Mouse (Mus musculus) MN1 (cell line): Measurements from ENCODE around the gene Ncoa7.
A peak's percentile ranks its signal among the peaks of the same experiment; 100 is the strongest.
"Not testable (repeated sequence)": the region's sequence is repeated elsewhere in the genome, so short reads cannot be mapped to it uniquely, and the experiment has no call there.

Experiments used
- DNase-seq: peaks from one replicate; pipeline ENCODE4 v3.0.0-alpha.2; 2016; ENCODE audit warnings: low spot score

The Ncoa7 gene

DNA sequence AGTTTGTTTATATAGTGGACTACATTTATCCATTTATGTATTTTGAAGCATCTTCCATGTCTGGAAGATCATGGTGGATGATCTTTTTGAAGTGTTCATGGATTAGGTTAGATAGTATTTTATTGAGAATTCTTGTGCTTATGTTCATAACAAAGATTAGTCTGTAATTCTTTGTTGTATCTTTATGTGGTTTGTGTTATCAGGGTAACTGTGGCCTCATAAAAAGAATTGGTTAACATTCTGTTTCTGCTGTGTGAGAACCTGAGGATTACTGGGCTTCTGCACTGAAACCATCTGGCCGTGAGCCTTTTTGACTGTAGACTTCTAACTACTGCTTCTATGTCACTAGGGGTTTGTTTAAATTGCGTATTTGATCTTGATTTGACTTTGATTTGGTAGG is 136.5 kb downstream of the Ncoa7 start:
- DNase-seq = no peak

DNA sequence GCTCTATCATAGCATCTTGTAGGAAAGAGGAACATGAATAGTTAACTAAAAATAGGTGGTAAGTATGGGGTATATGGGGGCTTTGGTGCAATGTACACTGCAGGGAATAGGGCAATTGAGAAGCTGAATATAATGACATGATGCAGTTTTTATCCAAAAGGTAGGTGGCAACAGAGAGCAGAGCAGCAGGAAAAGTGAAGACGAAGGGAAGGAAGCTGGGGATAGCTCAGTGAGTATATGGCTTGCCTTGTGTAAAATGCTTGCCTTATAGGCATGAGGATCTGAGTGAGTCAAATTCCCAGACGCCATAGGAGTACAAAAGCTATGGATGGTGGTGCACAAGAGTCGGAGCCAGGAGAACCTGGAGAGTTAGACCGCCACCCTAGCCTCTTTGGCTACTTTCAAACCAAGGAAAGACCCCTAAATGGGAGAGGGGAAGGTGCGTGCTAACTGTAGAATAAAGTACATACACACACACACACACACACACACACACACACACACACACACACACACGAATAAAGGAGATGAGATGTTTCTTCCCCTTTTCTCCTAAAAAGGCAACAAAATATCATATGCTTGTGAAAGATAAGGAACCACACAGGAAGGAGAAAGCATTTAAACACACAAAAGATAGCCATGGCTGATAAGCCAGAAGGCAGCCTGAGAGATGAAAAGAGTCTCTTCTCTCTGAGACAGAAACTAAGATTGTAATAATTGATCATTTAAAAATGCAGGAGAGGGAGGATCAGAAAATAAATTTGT is 142.4 kb downstream of the Ncoa7 start:
- no peak for DNase-seq

DNA sequence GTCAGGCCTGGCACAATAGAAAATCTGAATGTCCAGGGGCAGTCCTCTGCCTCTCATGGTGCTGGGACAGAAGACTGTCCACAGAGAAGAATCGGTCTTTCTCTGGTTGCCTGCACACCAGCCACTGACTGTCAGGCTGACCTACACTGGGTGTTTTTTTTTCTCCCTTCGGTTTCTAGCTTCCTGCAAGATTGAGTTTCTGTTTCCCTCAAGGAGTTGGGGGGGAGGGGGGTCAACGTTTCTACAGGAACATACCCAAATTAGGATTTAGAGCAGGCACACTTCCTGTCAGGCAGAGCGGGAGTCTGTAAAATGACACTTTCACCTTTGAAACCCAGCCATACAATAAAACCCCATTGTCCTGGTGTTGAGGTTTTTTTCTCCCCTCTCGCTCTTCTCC is 147.5 kb downstream of the Ncoa7 start:
- no peak for DNase-seq

DNA sequence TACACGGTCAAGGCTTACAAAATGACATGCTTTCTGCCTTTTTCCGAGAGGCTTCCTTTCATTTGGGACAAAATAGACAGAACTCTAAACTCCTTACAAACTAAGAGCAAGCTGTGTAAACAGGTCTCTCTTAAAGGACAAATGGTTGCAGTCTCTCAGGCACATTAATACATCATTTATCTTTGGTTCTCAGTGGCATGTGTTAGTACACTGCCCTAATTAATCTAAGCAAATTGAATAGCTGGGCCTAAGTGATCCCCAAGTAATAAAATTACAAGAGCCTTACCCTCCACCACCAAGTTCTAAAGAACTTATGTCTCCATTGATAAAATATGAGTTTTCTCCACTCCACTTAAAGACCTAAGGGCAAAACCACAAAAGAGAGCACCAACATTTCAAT is 155.4 kb downstream of the Ncoa7 start:
- DNase-seq = no peak

DNA sequence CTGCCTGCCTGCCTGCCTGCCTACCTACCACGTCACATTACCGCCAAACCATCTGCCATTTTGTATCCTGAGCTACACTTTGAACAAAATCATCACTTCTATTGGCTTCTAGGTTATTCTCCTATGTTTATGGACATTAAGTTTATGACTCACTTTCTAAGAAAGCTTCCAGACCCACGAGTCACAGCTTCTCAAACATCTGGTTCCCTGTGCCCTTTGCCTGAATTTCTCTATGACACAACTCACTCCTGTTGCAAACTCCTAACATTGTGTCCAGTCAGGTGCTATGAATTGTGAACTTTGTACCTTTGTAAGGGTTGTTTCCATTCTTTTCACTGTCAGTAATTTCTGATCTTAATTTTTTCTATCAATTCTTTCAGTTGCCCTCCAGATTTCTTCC is 164.9 kb downstream of the Ncoa7 start:
- no peak for DNase-seq

DNA sequence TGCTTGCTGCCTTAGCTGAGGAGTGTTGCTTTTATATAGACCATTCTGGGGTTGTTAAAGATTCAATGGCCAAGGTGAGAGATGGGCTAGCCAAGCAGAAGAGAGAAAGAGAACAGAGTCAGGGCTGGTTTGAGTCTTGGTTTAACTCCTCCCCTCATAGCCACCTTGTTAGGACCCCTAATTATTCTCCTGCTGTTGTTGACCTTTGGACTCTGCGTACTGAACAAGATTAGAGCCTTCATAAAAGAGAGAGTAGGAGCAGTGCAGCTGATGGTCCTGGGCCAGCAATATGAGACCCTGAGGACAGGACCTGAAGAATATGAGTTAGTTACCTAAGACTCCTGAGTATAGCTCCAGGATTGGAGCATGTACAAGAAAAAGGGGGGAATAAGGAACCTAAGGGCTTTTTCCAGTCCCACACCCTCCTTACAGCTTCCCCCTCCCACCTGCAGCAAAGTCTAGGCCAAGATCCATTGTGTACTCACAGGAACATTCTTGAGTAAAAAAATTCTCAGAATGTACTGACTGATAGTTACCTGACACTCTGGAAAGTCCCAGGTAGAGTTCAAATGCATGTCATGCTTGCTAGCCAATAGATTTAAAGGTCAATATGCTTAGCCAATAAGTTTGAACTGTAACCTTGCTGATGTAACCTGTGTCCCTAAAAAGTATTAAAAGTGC is 166.5 kb downstream of the Ncoa7 start:
- DNase-seq = not testable (repeated sequence)

DNA sequence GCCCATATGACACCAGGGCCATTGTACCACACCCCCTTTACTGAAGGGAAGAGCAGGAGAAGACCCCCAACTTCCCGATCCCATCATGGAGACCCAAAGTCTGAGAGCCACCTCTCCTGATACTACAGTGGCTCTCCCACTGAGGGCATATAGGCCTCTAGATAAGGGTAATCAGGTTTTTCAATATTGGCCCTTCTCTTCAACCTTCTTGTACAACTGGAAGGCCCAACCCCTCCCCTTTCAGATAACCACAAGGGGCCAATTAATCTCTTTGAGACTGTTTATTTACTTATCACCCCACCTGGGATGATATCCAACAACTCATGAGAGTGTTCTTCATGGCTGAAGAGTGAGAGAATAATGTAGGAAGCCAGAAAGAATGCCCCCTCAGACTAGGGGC is 170.4 kb downstream of the Ncoa7 start:
- DNase-seq = no peak

DNA sequence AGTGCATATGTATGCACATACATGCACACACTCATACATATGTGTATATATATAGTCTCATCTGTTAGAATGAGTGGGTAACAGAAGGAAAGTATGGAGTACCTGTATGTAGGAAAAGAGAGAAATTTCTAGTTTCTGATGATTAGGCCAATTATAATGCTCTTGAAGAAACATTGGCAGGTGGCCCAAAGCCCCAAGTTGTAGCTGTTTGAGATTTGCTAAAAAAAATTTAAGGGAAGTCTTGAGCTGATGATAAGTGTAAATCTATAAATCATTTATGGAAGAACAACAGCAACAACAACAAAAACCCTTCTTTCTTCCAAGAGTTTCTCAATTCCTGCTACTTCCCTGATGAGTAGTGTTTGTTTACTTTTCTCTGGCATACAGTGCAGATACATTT is 173.1 kb downstream of the Ncoa7 start:
- DNase-seq = no peak

DNA sequence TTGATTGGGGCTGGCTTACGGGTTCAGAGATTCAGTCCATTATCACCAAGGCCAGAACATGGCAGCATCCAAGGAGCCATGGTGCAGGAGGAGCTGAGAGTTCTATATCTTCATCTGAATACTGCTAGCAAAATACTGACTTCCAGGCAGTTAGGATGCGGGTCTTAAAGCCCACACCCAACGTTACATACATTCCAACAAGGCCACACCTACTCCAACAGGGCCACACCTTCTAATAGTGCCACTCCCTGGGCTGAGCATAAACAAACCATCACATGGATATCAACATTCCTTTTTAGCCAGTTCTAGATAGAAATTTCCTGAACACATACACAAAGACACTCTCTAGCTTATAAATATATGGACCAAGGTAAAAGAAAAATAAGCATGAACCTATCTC is 173.6 kb downstream of the Ncoa7 start, which contains the start of gene Hint3:
Hint3 (minus strand) TSS at position 120 of the 400 bp plus-strand sequence.
- DNase-seq = no peak

DNA sequence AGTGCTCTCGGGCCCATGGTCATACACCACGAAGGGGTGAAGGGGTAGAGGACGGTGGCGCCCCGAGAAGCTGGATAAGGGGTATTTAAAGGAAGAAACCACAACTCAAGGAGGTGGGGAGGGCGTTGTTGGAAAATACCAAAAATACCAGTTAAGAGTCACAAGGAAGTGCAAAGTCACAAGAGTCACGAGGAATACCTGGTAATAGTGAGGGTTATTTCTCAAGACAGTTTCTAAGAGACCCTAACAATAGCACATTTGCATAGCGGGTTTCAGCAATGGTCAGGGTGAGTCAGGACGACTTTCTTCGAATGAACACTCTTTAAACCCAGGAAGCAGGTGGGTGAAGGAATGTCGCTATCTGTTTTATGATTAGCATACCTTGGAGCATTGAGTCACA is 174.7 kb downstream of the Ncoa7 start:
- DNase-seq = not testable (repeated sequence)

DNA sequence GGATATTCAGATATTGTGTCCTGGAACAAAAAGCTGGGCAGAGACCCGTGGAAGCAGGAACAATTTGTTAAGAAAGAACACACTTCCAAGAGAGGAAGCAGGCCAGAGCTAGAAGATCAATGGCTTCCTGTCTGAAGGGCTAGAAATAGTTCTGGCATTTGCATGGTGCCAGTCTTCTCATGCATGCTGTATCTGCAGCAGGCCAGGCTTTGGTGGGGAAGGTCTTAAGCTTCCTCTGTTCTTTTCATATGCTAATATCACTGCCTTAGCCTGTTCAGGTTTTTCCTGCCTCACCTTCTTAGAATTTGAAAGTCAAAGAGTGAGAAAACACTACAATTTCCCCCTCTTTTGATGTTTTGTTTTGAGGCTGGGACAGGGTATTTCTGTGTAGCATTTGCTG is 175.6 kb downstream of the Ncoa7 start:
- no peak for DNase-seq

DNA sequence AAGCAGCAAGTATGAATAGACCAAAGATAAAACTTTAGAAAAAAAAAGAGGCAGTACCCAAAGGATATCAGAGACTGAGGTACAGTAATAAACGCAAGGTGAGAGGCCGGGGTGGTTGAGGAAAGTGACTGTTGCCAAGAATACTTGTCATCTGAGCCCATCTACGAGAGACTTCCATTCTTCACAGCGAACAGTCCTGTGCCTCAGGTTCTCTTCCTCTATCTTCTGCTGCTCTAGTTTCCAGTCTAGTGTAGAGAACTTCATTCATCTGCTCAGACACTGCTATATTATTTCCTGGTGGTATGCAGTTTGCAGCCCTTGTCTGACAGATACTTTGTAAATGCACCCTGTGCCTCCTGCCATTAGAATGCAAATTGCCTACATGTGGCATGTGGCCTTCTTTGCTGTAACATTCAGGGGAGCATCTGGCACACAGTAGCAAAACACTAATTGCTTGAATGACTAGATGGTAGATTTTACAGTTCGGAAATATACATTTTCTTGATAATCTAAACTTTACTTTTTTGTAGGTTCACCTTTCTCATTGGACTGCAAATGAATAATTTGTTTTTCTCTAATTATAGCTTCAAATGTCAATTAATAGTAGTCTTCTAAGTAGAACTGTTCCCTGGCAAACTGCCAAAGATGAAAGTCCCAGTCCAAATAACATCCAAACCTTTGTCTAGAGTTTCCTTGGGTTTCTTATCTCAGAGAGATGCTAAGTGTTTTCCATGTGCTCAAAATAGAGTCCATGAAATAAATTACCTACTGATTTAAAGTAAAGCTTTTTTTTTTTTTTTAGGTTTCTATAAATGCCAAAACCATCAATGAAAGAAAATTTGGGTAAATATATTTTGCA is 178.7 kb downstream of the Ncoa7 start:
- peak; percentile 47 for DNase-seq

DNA sequence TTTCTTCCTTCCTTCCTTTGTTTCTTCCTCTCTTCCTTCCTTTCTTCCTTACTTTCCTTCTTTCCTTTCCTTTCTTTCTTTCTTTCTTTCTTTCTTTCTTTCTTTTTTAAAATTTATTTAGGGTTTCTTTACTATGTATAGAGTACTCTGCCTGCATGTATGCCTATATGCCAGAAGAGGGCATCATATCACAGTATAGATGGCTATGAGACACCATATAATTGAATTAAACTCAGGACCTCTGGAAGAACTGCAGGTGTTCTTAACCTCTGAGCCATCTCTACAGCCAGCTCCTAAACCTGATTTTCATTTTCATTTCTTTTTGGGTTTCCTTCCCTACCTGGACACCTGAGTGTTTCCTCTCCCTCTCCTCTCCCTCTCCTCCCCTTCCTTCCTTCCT is 180.2 kb downstream of the Ncoa7 start:
- DNase-seq = peak; percentile 49

DNA sequence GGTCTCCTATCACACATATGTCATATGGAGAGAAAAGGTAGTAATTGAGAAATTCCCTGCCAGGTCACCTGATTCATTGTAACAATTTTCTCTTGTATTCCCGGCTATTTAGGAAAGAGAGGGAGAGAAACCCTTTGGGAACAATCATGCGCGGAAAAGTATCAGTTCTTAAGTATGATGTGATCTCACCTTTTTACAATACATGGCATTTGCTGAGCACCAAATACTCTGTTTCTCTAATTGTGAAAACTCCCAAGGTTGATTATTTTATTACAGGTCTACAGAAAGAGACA is 184.3 kb downstream of the Ncoa7 start:
- no peak for DNase-seq

DNA sequence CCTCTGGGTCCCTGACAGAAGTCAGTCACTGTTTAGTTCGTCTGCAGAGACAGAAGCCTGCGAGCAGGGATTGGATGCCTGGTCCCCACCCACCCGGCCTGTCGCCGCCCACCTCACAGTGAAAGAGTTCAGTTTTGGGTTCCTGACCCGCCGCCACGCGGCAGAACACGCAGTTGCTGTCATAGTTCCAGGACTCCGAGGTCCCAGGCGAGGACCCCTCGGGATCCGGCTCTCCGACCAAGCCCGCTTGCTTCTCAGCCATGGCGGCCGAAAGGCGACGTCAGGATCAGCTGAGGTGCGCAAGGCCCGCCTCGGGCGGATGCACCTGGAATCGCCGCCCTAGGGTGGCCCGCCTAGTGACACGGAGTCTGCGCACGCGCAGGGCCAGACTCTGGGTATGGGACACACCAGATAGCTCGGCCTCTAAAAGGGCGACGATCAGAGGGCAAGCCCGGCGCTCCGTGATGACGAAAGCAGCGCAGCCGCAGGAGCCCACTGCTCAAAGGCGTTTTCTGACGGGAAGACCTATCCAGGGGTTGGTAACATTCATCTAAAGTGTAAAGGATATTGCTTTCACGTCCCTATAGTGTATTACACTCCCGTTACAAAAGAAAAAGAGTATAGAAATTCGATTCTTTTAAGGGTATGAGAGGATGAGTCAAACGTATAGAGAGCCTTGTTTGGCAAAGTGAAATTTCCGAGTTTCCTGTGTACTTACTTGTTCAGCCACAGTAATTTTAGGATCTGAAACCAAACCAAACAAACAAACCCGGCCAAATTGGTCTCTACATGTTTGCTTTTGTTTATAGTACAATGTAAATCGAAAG is 184.8 kb downstream of the Ncoa7 start:
- DNase-seq = peak; percentile 100

DNA sequence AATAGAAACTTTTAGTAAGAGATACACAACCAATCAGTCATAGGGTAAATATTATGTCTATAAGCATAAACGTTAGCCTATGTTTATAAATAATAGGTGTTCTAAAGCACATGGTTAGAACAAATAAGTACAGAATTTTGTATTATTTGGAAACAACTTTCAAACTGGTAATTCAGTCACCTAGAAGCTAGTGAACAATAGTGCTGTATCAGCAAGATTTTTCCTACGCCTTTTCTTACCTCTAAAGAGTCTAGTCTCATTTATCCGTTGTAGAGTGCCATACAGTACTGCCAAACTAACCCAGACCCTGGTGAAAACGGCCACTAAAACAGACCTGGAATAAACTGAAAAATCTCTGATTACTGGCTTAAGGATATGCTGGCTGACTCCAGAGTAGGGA is 190.1 kb downstream of the Ncoa7 start:
- DNase-seq = no peak

DNA sequence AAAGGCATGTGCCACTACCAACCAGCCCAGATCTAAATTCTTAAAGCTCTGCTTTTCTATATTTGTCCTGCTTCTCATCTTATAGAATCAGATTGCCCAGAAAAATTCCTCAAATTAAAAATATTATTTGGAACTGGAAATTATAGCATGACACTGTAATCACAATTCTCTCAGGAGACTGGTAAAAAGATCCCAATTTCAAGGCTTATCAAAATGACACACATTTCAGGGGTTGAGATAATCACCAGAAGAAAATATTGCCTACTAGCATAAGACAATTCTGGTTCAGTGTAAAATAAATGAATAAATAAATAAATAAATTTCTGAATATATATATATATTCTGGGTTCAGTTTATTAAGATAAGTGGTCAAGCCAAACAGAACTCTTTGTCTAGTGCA is 193.5 kb downstream of the Ncoa7 start:
- no peak for DNase-seq

DNA sequence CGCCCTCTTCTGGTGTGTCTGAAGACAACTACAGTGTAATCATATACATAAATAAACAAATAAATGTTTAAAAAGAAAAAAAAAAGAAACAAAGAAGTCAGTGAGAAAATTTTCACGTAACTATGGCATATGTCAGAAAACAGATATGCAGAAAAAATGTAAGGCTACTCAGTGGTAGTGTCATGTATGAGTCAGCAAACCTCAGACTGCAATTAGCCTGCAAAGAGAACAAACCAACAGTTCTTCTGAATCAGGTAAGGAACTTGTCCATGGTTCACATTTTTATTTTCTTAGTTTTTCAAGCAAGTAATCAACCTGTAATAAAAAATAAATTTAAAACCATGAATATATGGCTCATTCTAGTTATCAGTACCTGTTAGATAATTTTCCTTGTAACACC is 195.0 kb downstream of the Ncoa7 start:
- DNase-seq = no peak

DNA sequence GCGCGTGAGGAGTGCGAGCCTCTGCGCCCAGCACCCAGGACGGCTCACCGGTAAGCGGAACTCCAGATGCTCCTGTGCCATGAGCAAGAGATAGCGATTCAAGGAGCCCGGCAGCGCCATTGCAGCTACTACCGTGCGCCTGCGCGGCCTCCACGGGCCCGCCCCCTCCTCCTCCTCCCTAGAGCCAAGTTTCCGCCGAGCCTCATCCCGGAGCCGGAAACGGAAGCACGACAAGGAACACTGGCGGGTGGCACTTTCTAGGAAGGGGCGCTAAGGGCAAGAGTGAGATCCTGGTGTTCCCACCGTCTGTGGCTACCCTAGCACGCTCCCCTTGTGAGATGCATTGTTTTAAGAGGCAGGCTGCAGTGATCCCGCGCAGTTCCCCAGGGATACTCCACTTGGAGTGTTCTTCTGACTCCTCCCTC is 202.6 kb downstream of the Ncoa7 start, which contains the start of gene Trmt11:
Trmt11 (minus strand) TSS at position 208 of the 425 bp plus-strand sequence.
- peak; percentile 96 for DNase-seq

DNA sequence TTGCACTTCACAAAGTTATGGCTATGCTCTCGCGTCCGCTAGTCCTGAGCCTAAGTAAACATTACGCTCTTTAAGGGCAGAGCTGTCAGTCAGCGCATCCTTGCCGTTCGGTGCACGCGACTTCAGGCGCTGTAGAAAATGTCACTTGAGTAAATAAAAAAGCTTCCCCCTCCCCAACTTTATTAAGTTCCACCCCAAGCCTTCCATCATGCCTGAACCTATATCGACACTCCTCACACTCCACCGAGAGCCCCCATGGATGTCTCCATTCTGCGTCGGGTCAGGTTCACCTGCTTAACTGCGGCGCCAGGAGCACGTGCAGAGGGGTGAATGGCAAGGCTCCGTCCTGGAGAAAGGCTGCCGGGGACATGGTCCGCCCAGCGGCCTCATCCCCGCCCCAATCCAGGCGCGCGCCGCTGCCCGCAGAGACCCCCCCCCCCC is 203.0 kb downstream of the Ncoa7 start:
- DNase-seq = peak; percentile 73

DNA sequence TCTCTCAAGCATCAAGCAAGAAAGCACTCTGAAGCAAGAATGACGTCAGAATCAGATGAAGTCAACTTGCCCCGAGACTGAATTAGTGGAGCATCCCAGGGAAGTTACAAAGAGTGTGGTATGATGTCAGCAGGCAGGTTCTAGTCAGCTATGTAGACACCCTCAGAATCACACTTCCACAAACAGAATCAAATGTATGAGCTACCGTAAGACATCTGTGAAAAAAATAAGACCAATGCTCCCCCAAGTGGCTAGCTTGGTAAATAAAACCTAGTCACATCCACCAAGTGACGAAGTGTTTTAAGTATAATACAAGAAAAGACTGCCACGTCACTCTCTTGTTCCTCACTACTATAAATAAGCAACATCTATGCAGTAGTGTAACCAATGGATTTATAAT is 216.1 kb downstream of the Ncoa7 start:
- DNase-seq = peak; percentile 49

DNA sequence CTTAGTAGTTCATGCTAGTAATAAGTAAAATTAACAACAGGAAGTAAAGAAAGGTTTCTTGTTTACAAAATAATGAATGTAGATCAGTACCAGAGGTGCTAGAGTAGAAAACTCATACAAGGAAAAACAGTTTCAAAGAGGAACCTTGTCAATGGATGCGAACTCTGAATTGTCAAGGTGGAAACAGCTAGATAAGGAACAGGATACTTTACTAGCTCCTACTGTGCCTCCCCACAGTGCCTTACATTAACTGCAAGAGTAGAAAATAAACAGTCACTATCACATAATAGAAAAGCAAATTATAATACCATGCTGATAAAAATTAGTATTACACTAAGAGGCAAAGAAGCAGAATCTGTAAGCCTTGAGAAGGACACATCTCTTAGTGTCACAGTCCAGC is 217.4 kb downstream of the Ncoa7 start:
- DNase-seq = no peak
